Mouse (Mus musculus) hindlimb bud, embryonic 11.5 days (tissue): ENCODE results near the gene Phlda1.

Experiments
- DNase-seq: peaks from one replicate; pipeline ENCODE4 v3.0.0-alpha.2; 2012; ENCODE audit warnings: low read depth, low spot score; ENCODE audit errors: extremely low spot score

Phlda1 gene

GRCm38 (mm10) chr10:111527057-111527456, 21.0 kb downstream of the Phlda1 start:
- no peak for DNase-seq

- no peak for DNase-seq
Observed at GRCm38 (mm10) chr10:111527613-111528012, 21.5 kb downstream of the Phlda1 start.

- no peak for DNase-seq
Observed at GRCm38 (mm10) chr10:111528283-111528682, 22.2 kb downstream of the Phlda1 start.

GRCm38 (mm10) chr10:111530398-111530797, 24.3 kb downstream of the Phlda1 start:
- DNase-seq, result no peak

GRCm38 (mm10) chr10:111534691-111535090, 28.6 kb downstream of the Phlda1 start:
- DNase-seq, result no peak

GRCm38 (mm10) chr10:111537410-111537809, 31.3 kb downstream of the Phlda1 start:
- no peak for DNase-seq

GRCm38 (mm10) chr10:111539724-111540324, 33.7 kb downstream of the Phlda1 start:
- peak; percentile 67 for DNase-seq

- DNase-seq, result no peak
Observed at GRCm38 (mm10) chr10:111540678-111541077, 34.6 kb downstream of the Phlda1 start.

- DNase-seq, result no peak
Observed at GRCm38 (mm10) chr10:111543106-111543505, 37.0 kb downstream of the Phlda1 start.

- no peak for DNase-seq
Observed at GRCm38 (mm10) chr10:111543781-111544260, 37.7 kb downstream of the Phlda1 start.

GRCm38 (mm10) chr10:111544311-111544710, 38.2 kb downstream of the Phlda1 start:
- DNase-seq, result no peak

- no peak for DNase-seq
Observed at GRCm38 (mm10) chr10:111545648-111546047, 39.6 kb downstream of the Phlda1 start.

- no peak for DNase-seq
Observed at GRCm38 (mm10) chr10:111547881-111548372, 41.8 kb downstream of the Phlda1 start.

GRCm38 (mm10) chr10:111550075-111550695, 44.1 kb downstream of the Phlda1 start:
- DNase-seq, result no peak

GRCm38 (mm10) chr10:111553695-111554094, 47.6 kb downstream of the Phlda1 start:
- DNase-seq, result no peak

GRCm38 (mm10) chr10:111554651-111555050, 48.6 kb downstream of the Phlda1 start:
- DNase-seq, result no peak

GRCm38 (mm10) chr10:111558211-111558610, 52.1 kb downstream of the Phlda1 start:
- DNase-seq, result no peak
